Mouse (Mus musculus) ES-E14 (cell line): ENCODE measurements at regions not wholly inside any gene's neighbourhood (a gene's known extent, or its start where the extent isn't known, plus 50 kb on each side); places are given as distances from the start of the nearest gene placed in this dataset.

Experiments used
- CHD2 ChIP-seq: IDR thresholded peaks from 2 replicates; pipeline ENCODE4 v1.6.1; 2014; ENCODE audit warnings: mild to moderate bottlenecking, low read depth, low read length, inconsistent platforms
- HCFC1 ChIP-seq: IDR thresholded peaks from 2 replicates; pipeline ENCODE4 v1.6.1; 2012; ENCODE audit warnings: low read length, inconsistent platforms, borderline replicate concordance; ENCODE audit not compliant: insufficient read depth
- MAFK ChIP-seq: IDR thresholded peaks from 2 replicates; pipeline ENCODE4 v1.6.1; 2014; ENCODE audit warnings: mild to moderate bottlenecking, low read depth, low read length, inconsistent platforms; ENCODE audit not compliant: insufficient read depth
- ZC3H11A ChIP-seq: IDR thresholded peaks from 2 replicates; pipeline ENCODE4 v1.6.1; 2012; ENCODE audit warnings: low read depth, mild to moderate bottlenecking, inconsistent platforms, low read length, borderline replicate concordance

DNA sequence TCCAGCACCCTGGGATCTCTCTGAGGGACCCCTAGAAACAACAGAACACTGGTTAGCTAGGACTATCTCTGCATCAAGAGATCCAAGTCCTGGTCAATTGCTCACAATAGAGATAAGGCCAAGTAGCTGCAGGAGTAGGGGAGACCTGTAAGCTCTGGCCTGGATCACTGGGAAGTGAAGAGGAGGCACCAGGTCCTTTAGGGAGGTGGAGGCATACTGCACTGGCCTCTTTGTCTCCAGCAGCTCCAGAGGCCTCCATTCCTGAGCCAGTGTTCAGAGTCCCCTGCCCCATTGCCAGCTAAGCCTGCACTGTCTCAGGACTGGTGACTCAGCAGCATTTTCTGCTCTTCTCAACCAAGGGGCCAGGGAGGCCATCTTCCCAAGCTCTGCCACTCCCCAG is 262.3 kb upstream of the Gm4791 start:
- TF ChIP-seq CHD2, result no peak
- TF ChIP-seq ZC3H11A, result no peak
- no peak for TF ChIP-seq MAFK
- no peak for TF ChIP-seq HCFC1
